Mouse (Mus musculus) lung, embryonic 16.5 days (tissue): ENCODE measurements around the gene Atp2c1. TPM values are rescaled to one million over a fixed set of nuclear protein-coding genes. Genes with fewer than 3 reads are reported as not detected.

Experiments used
- ATAC-seq: fragments of 200-750 bp; cut with Nextera tagmentation; 2 replicates; pipeline ENCODE4 v1.8.0; 2017; ENCODE audit warnings: low read depth, mild to moderate bottlenecking, moderate library complexity
- H3K27ac ChIP-seq: fragments of 300-500 bp; sonication (generic); 2 replicates; pipeline ENCODE4 v1.5.1; 2014; ENCODE audit warnings: mild to moderate bottlenecking, control low read depth, low read length
- H3K27me3 ChIP-seq: fragments of 300-500 bp; sonication (generic); 2 replicates; pipeline ENCODE4 v1.6.1; 2014; ENCODE audit warnings: low read depth, low read length, mixed read lengths; ENCODE audit not compliant: control insufficient read depth, insufficient read depth
- H3K36me3 ChIP-seq: fragments of 300-500 bp; sonication (generic); 2 replicates; pipeline ENCODE4 v1.6.1; 2014; ENCODE audit warnings: low read length; ENCODE audit not compliant: control insufficient read depth, insufficient read depth
- H3K4me1 ChIP-seq: fragments of 300-500 bp; sonication (generic); replicated peaks from 2 replicates; pipeline ENCODE4 v1.6.1; 2014; ENCODE audit warnings: low read length, mixed read lengths; ENCODE audit not compliant: control insufficient read depth, insufficient read depth
- H3K4me2 ChIP-seq: fragments of 300-500 bp; sonication (generic); 2 replicates; pipeline ENCODE4 v1.6.1; 2014; ENCODE audit warnings: low read depth, low read length, control low read depth
- H3K4me3 ChIP-seq: fragments of 300-500 bp; sonication (generic); 2 replicates; pipeline ENCODE4 v1.5.1; 2014; ENCODE audit warnings: mild to moderate bottlenecking, low read length, control low read depth
- H3K9ac ChIP-seq: fragments of 300-500 bp; sonication (generic); 2 replicates; pipeline ENCODE4 v1.6.1; 2014; ENCODE audit warnings: low read length, control low read depth
- H3K9me3 ChIP-seq: fragments of 300-500 bp; sonication (generic); 2 replicates; pipeline ENCODE4 v1.6.1; 2016; ENCODE audit warnings: low read length; ENCODE audit not compliant: control insufficient read depth
- WGBS: fragments of 180-500 bp; shearing (Covaris S2); extraction: QIAGEN DNeasy Blood & Tissue Kit; methylation state at CpG from one replicate; pipeline ENCODE4 v1.1.7; 2014; 5-methylcytosine and 5-hydroxymethylcytosine counted together
- polyA plus RNA-seq: library from polyadenylated mRNA; unstranded; fragments of >200 nt; fragmentation: Nextera tagmentation; extraction: Ambion mirVana; gene quantifications from 2 replicates; pipeline ENCODE4 v1.2.1, GENCODE M21; 2015

Atp2c1 gene
- polyA plus RNA-seq: 65.2 and 70.6 TPM in 2 replicates

- Histone ChIP-seq H3K4me3 (no peak within 1 kb of the TSS), H3K36me3 (no peaks in the 10 kb centered on the region), H3K4me1 (no peaks in the 10 kb centered on the region; the same call in 1 of the 2 replicates), H3K9ac (no peak within 1 kb of the TSS), H3K27me3 (no peaks in the 10 kb centered on the region), H3K4me2 (no peak within 1 kb of the TSS), H3K9me3 (no peaks in the 10 kb centered on the region), H3K27ac (no peak within 1 kb of the TSS)
- 85% methylated on average over 12 of the region's 12 CpGs for WGBS
- no peak for ATAC-seq
Observed at GRCm38 (mm10) chr9:105527219-105527618, at the start of gene Atp2c1. Gene Atp2c1, minus strand, starts transcription at chr9:105527319.

- Histone ChIP-seq H3K4me3 (no peak overlapping the region), H3K9me3 (no peaks in the 10 kb centered on the region), H3K4me2 (no peak overlapping the region), H3K4me1 (peaks cover 12% of the 10 kb centered on the region), H3K27me3 (no peaks in the 10 kb centered on the region), H3K36me3 (no peaks in the 10 kb centered on the region), H3K9ac (no peak overlapping the region), H3K27ac (no peak overlapping the region)
- 83% methylated on average over 5 of the region's 5 CpGs for WGBS
- ATAC-seq: no peak
Observed at GRCm38 (mm10) chr9:105557452-105557851, 30.3 kb upstream of the Atp2c1 start.

DNA sequence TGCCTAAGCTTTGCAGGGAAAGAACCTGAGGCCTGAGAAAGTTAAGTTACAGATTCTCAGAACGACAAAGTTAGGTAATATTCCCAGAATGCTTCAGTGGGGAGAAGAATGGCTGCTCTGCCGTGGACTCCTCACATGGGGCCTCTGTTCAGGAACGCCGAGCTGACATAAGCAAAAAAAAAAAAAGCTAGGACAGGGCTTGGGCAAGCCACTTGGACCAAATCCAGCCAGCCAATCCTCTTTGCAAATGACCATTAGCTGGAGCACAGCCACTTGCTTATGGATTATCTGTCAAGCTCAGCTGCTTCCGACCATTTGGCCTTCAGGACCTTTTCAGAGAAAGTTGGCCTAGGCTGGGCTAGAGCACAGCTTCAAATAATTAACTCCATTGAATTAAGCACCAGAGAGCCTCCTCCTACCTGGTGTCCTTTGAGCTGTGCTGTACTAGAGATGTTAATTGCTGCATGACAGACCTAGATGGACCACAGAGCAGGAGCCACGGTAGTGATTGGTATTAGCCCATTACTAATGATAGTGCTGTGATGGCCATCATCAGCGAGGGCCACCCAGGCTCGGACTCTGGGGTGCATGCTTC, 29.1 kb upstream of the Atp2c1 start:
- WGBS: 30% methylated on average over 8 of the region's 8 CpGs
- no peaks in the 10 kb centered on the region for H3K27me3 ChIP-seq
- peak; percentile 79 for ATAC-seq
- peaks cover 12% of the 10 kb centered on the region for H3K4me1 ChIP-seq
- no peak overlapping the region for H3K4me2 ChIP-seq
- H3K4me3 ChIP-seq: no peak overlapping the region
- no peak overlapping the region for H3K9ac ChIP-seq
- H3K36me3 ChIP-seq: no peaks in the 10 kb centered on the region
- H3K9me3 ChIP-seq: no peaks in the 10 kb centered on the region
- H3K27ac ChIP-seq: peak overlapping the region; percentile 34; the same call in 1 of the 2 replicates

- Histone ChIP-seq H3K9ac (no peak overlapping the region), H3K9me3 (no peaks in the 10 kb centered on the region), H3K27me3 (no peaks in the 10 kb centered on the region), H3K36me3 (no peaks in the 10 kb centered on the region), H3K4me1 (peaks cover 12% of the 10 kb centered on the region), H3K4me2 (no peak overlapping the region), H3K27ac (no peak overlapping the region), H3K4me3 (no peak overlapping the region)
- ATAC-seq: no peak
- WGBS: 34% methylated on average over 7 of the region's 7 CpGs
Observed at GRCm38 (mm10) chr9:105554439-105554807, 27.3 kb upstream of the Atp2c1 start.

DNA sequence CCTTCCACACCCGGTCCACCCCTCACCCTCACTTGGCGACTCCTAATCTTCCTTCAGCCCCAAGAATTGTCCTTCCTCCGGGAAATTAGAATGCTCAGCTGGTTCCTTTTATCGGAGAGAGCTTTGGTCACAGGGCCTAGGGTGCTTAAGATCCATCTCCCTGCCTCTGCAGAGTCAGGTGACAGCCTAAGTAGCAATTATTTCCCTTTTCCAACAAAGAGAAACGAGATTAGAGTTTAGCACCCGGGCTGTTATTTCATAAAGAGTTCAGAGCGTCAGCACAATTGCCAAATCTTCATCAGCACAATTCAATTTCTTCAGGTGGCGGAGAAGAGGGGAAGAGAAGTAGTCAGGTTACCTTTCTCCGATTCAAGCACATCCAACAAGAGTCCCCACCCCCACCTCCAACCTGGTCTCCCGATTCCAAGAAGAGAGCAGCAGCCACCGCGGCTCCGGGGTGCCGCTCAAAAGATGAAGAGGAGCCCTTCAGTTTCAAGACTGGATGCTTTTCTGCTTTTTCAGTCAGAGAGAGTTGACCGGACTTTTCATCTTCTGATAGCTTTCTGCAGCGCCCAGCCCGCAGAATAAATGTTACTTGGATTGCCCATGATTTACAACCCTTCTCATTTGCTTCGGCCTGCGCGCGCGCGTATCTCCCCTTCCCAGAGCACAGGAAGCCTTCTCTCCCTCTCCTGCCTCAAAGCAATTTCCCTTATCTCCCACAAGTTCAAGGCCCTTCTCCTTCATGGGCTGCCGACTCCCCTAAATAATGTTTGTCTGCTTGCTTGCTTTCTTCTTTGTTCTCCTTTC, 26.7 kb upstream of the Atp2c1 start:
- Histone ChIP-seq H3K4me2 (peak overlapping the region; percentile 19), H3K4me1 (peaks cover 12% of the 10 kb centered on the region), H3K9me3 (no peaks in the 10 kb centered on the region), H3K36me3 (no peaks in the 10 kb centered on the region), H3K27ac (no peak overlapping the region), H3K4me3 (peak overlapping the region; percentile 9), H3K9ac (0 out of 2 replicates have a peak overlapping the region, but pooled peaks have one; percentile 1), H3K27me3 (no peaks in the 10 kb centered on the region)
- ATAC-seq: no peak
- WGBS: 19% methylated on average over 24 of the region's 24 CpGs

- WGBS: 30% methylated on average over 4 of the region's 4 CpGs
Observed at GRCm38 (mm10) chr9:105551407-105551806, 24.3 kb upstream of the Atp2c1 start.

GRCm38 (mm10) chr9:105549096-105549495, 22.0 kb upstream of the Atp2c1 start:
- WGBS: 38% methylated on average over 6 of the region's 6 CpGs
- Histone ChIP-seq H3K4me2 (no peak overlapping the region), H3K27me3 (no peaks in the 10 kb centered on the region), H3K4me1 (no peaks in the 10 kb centered on the region), H3K4me3 (no peak overlapping the region), H3K9ac (no peak overlapping the region), H3K9me3 (no peaks in the 10 kb centered on the region), H3K36me3 (no peaks in the 10 kb centered on the region), H3K27ac (no peak overlapping the region)
- no peak for ATAC-seq

More at GRCm38 (mm10) chr9:105551407-105551806, 24.3 kb upstream of the Atp2c1 start:
- H3K9me3 ChIP-seq: no peaks in the 10 kb centered on the region
- no peaks in the 10 kb centered on the region for H3K36me3 ChIP-seq
- ATAC-seq: no peak
- peaks cover 10% of the 10 kb centered on the region for H3K4me1 ChIP-seq
- H3K9ac ChIP-seq: no peak overlapping the region
- no peak overlapping the region for H3K27ac ChIP-seq
- no peaks in the 10 kb centered on the region for H3K27me3 ChIP-seq
- no peak overlapping the region for H3K4me3 ChIP-seq
- H3K4me2 ChIP-seq: no peak overlapping the region

DNA sequence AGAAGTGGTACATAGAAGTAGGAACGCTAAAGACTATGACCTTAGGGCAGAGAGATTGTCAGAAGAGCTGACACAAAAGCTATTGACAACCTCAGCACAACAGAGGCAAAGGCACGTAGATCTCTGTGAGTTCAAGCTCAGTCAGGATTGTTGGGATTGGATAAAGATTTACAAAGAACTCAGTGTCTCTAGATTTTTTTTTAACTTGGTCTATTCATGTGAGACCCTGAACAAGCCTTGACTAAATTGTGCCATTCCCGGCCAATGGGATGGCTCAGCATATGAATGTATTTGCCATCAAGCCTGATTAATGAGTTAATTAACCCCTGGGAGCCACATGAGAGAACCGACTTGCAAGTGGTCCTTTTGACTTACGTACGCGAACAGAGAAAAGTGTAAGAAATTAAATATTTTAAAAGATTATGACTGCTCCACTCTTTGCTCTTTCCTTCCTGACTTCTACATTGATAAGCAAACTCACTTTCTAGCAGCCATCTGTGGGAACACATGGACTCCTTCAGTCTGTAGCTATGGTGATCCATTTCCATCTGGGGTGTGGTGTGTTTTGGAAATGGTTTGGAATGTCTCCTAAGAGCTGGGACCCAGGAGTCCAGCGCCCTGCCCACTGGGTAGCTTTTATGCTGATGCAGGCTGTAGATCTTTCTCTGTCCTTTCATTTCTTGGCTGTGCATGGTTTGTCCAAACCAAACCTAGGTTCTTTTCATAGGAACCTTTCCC, 17.1 kb upstream of the Atp2c1 start:
- no peaks in the 10 kb centered on the region for H3K9me3 ChIP-seq
- no peaks in the 10 kb centered on the region for H3K4me1 ChIP-seq
- no peaks in the 10 kb centered on the region for H3K36me3 ChIP-seq
- H3K4me3 ChIP-seq: no peak overlapping the region
- no peak overlapping the region for H3K9ac ChIP-seq
- H3K4me2 ChIP-seq: no peak overlapping the region
- H3K27me3 ChIP-seq: no peaks in the 10 kb centered on the region
- H3K27ac ChIP-seq: no peak overlapping the region
- 69% methylated on average over 8 of the region's 8 CpGs for WGBS
- ATAC-seq: no peak

GRCm38 (mm10) chr9:105537473-105537872, 10.4 kb upstream of the Atp2c1 start:
- Histone ChIP-seq H3K4me3 (no peak overlapping the region), H3K4me2 (no peak overlapping the region), H3K27ac (no peak overlapping the region), H3K27me3 (no peaks in the 10 kb centered on the region), H3K9me3 (no peaks in the 10 kb centered on the region), H3K36me3 (no peaks in the 10 kb centered on the region), H3K4me1 (peaks cover 4% of the 10 kb centered on the region; the same call in 1 of the 2 replicates), H3K9ac (no peak overlapping the region)
- 37% methylated on average over 8 of the region's 8 CpGs for WGBS
- no peak for ATAC-seq
